Mouse (Mus musculus) small intestine, adult 2 months (tissue): ENCODE results near the gene Syt8.

ENCODE experiments used
- CTCF ChIP-seq: fragments of 200-500 bp; IDR thresholded peaks from 2 replicates; pipeline ENCODE4 v1.5.1; 2012; ENCODE audit warnings: low read depth, mild to moderate bottlenecking, control low read depth, inconsistent platforms, low read length, moderate library complexity, mixed read lengths; ENCODE audit not compliant: insufficient replicate concordance, insufficient read length; ENCODE audit errors: extremely low read depth
- POLR2A ChIP-seq: fragments of 200-500 bp; IDR thresholded peaks from 2 replicates; pipeline ENCODE4 v1.6.1; 2012; ENCODE audit warnings: low read depth, mild to moderate bottlenecking, control low read depth, inconsistent platforms, low read length, moderate library complexity

- TF ChIP-seq CTCF (peak; percentile 59; the same call in 1 of the 2 replicates), POLR2A (no peak)
Measured at GRCm38 (mm10) chr7:142481186-142481567, 46.5 kb downstream of the Syt8 start.
